Mouse (Mus musculus): ENCODE measurements at regions not wholly inside any gene's neighbourhood (a gene's known extent, or its start where the extent isn't known, plus 50 kb on each side); places are given as distances from the start of the nearest gene placed in this dataset.

DNA sequence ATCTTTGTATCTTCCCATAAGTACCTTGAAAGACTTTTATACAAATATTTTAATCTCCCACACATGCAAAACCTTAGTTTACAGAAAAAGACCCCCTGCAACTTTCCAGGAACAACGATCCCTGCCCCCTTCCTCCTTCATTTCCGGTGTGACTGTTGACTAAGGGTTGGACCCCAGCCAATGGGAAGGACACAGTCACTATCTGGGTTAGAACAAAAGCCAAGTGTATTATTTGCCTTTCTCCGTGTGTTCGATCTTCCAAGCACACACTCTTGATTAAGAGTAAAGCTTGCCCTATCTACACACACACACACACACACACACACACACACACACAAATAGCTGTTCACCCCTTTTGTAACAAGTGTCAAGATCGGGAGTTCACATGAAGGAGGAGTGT is 172.8 kb upstream of the Atp2b1 start:
- TF ChIP-seq CTCF (IDR thresholded peaks at IDR 0.05; ENCODE audit: low read depth, low read length) (no peak), POLR2AphosphoS5 (IDR thresholded peaks at IDR 0.05; ENCODE audit: insufficient replicate concordance, low read depth, low read length) (no peak), GATA1 (IDR thresholded peaks at IDR 0.05; ENCODE audit: borderline replicate concordance, low read length) (no peak), TAL1 (conservative IDR thresholded peaks at IDR 0.05; ENCODE audit: low read depth, low read length) (no peak), GATA2 (IDR thresholded peaks at IDR 0.05; ENCODE audit: borderline replicate concordance, low read depth, low read length) (no peak)
